Mouse (Mus musculus) heart, postnatal 0 days (tissue): ENCODE results near the gene Bcor. TPM values are rescaled to one million over a fixed set of nuclear protein-coding genes. Genes with fewer than 3 reads are reported as not detected.
A peak's percentile ranks its signal among the peaks of the same experiment; 100 is the strongest.

Experiments used
- ATAC-seq: fragments of 200-750 bp; cut with Nextera tagmentation; 2 replicates; pipeline ENCODE4 v1.8.0; 2017; ENCODE audit warnings: low read depth, moderate number of reproducible peaks, moderate library complexity; ENCODE audit not compliant: insufficient read depth
- DNase-seq: peaks from one replicate; pipeline ENCODE4 v3.0.0-alpha.2; 2016; ENCODE audit warnings: low spot score
- H3K27ac ChIP-seq: fragments of 300-500 bp; sonication (generic); 2 replicates; pipeline ENCODE4 v1.5.1; 2014; ENCODE audit warnings: low read depth, mild to moderate bottlenecking
- H3K27me3 ChIP-seq: fragments of 300-500 bp; sonication (generic); 2 replicates; pipeline ENCODE4 v1.6.1; 2014; ENCODE audit warnings: low read length, mixed read lengths; ENCODE audit not compliant: control insufficient read depth, insufficient read depth
- H3K36me3 ChIP-seq: fragments of 300-500 bp; sonication (generic); replicated peaks from 2 replicates; pipeline ENCODE4 v1.6.1; 2014; ENCODE audit warnings: low read length, mixed read lengths; ENCODE audit not compliant: control insufficient read depth, insufficient read depth
- H3K4me1 ChIP-seq: fragments of 300-500 bp; sonication (generic); 2 replicates; pipeline ENCODE4 v1.6.1; 2014; ENCODE audit warnings: antibody characterized with exemption; ENCODE audit not compliant: control insufficient read depth, insufficient read depth
- H3K4me2 ChIP-seq: fragments of 300-500 bp; sonication (generic); 2 replicates; pipeline ENCODE4 v1.6.1; 2014; ENCODE audit warnings: low read depth, mild to moderate bottlenecking, low read length, moderate library complexity
- H3K4me3 ChIP-seq: fragments of 300-500 bp; sonication (generic); 2 replicates; pipeline ENCODE4 v1.5.1; 2014; ENCODE audit warnings: low read depth, low read length
- H3K9ac ChIP-seq: fragments of 300-500 bp; sonication (generic); replicated peaks from 2 replicates; pipeline ENCODE4 v1.6.1; 2014; ENCODE audit warnings: low read depth, low read length, mixed read lengths
- H3K9me3 ChIP-seq: fragments of 300-500 bp; sonication (generic); replicated peaks from 2 replicates; pipeline ENCODE4 v1.6.1; 2016; ENCODE audit warnings: low read length; ENCODE audit not compliant: control insufficient read depth
- CTCF ChIP-seq: IDR thresholded peaks from 2 replicates; pipeline ENCODE4 v1.5.1; 2016; ENCODE audit warnings: antibody characterized with exemption, control low read depth, low read depth
- EP300 ChIP-seq: IDR thresholded peaks from 2 replicates; pipeline ENCODE4 v1.6.1; 2016; ENCODE audit warnings: antibody characterized with exemption, low read depth
- WGBS: fragments of 180-500 bp; shearing (Covaris S2); extraction: QIAGEN DNeasy Blood & Tissue Kit; methylation state at CpG from one replicate; pipeline ENCODE4 v1.1.7; 2014; 5-methylcytosine and 5-hydroxymethylcytosine counted together
- polyA plus RNA-seq: library from polyadenylated mRNA; unstranded; fragments of >200 nt; fragmentation: Nextera tagmentation; extraction: Ambion mirVana; gene quantifications from 2 replicates; pipeline ENCODE4 v1.2.1, GENCODE M21; 2015
- total RNA-seq: library from RNA; depleted of rRNA; stranded (reverse); fragments of >200 nt; gene quantifications from 2 replicates; pipeline ENCODE4 v1.2.3, GENCODE M21; 2014; ENCODE audit warnings: low replicate concordance

The Bcor gene
- total and polyA plus RNA-seq, 2 experiments from 2014 or later: 8.9 to 25.7 TPM

DNA sequence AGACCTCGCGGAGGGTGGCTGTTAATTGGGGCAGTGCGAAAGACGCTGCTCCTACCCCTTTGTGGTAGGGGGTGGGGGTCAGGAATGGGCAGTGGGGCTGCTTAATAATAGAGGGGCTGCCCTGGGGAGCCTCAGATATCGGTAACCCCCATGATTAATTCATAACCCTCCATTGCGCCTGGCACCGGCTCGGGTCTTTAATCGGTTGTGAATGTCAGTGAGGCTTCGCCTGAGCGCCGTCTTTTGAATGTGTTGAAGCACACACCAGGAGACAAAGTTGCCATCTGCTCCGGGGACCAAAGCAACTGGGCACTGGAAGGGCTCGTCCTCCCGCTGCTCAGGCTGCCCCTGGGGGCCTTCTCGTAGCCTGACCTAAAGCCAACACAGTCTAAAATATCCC is 158.8 kb downstream of the Bcor start:
- no peak for DNase-seq
- Histone ChIP-seq H3K9ac (no peak overlapping the region), H3K27ac (no peak overlapping the region), H3K36me3 (no peaks in the 10 kb centered on the region), H3K9me3 (no peaks in the 10 kb centered on the region), H3K4me3 (no peak overlapping the region), H3K4me2 (no peak overlapping the region), H3K27me3 (peaks cover 36% of the 10 kb centered on the region; the same call in 1 of the 2 replicates), H3K4me1 (no peaks in the 10 kb centered on the region)
- no peak for ATAC-seq
- WGBS: 54% methylated on average over 16 of the region's 16 CpGs
- TF ChIP-seq CTCF (no peak), EP300 (no peak)

DNA sequence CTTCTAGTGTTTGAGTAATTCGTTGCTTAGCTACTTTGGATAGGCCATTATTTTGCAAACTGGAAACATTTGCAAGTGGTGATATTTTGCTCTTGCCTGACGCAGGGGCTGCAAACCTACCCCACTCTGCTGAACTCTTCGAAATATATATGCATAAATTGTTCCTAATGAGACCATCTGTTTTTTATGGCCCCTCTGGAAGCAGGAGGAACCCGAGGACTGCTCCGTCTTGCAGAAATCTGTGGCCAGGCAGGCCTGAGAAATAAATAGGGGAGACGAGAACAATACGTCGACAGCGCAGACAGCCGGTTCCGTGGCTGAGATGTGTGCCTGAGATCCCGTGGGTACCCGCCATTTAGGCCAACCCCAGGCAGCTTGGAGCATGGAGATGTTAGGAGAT is 159.5 kb downstream of the Bcor start:
- TF ChIP-seq EP300: no peak
- no peak for TF ChIP-seq CTCF

DNA sequence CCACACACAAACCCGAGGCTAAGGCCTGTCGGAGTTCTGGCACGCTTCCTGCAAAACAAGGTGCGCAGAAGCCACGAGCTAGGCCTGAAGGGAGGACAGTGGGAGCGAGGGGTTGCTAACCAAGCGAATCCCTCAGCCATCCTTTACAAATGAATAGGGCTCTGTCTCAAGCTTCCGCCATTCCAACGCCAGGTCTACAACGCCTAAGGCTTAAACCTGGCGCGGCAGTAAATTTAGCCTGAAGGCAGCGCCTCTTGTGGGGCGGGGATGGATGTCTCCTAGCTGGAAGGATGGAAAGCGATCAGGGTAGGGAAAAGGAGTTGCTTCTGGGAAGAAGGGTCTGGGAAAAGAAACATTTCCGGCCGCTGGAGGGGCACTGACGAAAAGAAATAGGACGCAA is 160.2 kb downstream of the Bcor start:
- H3K4me3 ChIP-seq: no peak overlapping the region
- TF ChIP-seq CTCF: no peak
- TF ChIP-seq EP300: no peak
- no peaks in the 10 kb centered on the region for H3K9me3 ChIP-seq
- no peaks in the 10 kb centered on the region for H3K4me1 ChIP-seq
- H3K9ac ChIP-seq: no peak overlapping the region
- H3K36me3 ChIP-seq: no peaks in the 10 kb centered on the region
- H3K27me3 ChIP-seq: peaks cover 32% of the 10 kb centered on the region; the same call in 1 of the 2 replicates
- no peak for DNase-seq
- H3K27ac ChIP-seq: no peak overlapping the region
- H3K4me2 ChIP-seq: no peak overlapping the region
- ATAC-seq: no peak
- 56% methylated on average over 19 of the region's 19 CpGs for WGBS

More for the DNA sequence above, 159.5 kb downstream of the Bcor start:
- Histone ChIP-seq H3K9me3 (no peaks in the 10 kb centered on the region), H3K9ac (no peak overlapping the region), H3K4me1 (no peaks in the 10 kb centered on the region), H3K27ac (no peak overlapping the region), H3K4me3 (no peak overlapping the region), H3K36me3 (no peaks in the 10 kb centered on the region), H3K4me2 (no peak overlapping the region), H3K27me3 (peaks cover 34% of the 10 kb centered on the region; the same call in 1 of the 2 replicates)
- no peak for ATAC-seq
- DNase-seq: no peak
- 55% methylated on average over 13 of the region's 13 CpGs for WGBS

DNA sequence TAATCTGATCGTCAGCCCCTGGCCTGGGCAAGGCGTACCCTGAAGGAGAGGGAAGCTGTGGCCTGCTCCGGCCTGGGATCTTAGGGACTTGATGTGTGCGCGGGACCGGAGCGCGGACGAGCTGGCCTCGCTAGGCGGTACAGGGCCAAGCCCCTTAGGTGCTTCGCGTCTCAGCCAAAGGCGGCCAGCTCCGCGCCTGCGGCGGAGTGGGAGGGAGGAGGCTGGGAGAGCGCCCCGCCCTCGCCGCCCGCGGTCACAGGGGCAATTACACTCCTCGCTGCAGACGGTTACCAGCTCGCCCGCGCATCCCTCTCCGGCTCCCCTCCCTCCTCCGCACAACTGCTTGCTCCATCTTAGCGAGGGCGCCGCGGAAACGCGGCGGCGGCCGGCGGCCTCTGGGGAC is 161.2 kb downstream of the Bcor start:
- no peak overlapping the region for H3K27ac ChIP-seq
- TF ChIP-seq CTCF: no peak
- H3K9me3 ChIP-seq: no peaks in the 10 kb centered on the region
- 2% methylated on average over 25 of the region's 41 CpGs for WGBS
- H3K27me3 ChIP-seq: peaks cover 32% of the 10 kb centered on the region; the same call in 1 of the 2 replicates
- H3K4me2 ChIP-seq: peak overlapping the region; percentile 69
- peak overlapping the region; percentile 46 for H3K4me3 ChIP-seq
- peak; percentile 78 for ATAC-seq
- peak; percentile 56 for DNase-seq
- no peaks in the 10 kb centered on the region for H3K36me3 ChIP-seq
- H3K9ac ChIP-seq: 0 out of 2 replicates have a peak overlapping the region, but pooled peaks have one; percentile 26
- H3K4me1 ChIP-seq: no peaks in the 10 kb centered on the region

DNA sequence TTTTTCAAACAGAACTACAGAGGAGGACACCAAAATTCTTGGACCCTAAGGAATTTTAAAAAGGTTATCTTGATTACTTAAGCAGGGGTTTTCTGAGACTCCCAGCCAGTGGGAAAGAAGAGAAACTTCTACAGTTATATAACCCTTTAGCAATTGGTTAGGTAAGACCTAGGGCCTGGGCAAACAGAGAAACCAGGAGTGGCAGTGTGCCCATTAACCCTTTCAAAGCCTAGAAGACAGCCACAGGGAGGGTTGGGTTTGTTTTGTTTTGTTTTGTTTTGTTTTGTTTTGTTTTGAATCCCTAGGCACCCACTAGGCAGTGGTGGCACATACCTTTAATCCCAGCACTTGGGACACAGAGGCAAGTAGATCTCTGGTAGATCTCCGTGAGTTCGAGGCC is 163.3 kb downstream of the Bcor start:
- ATAC-seq (no peak), DNase-seq (no peak)
- TF ChIP-seq CTCF (no peak), EP300 (no peak)
- Histone ChIP-seq H3K36me3 (no peaks in the 10 kb centered on the region), H3K4me2 (no peak overlapping the region), H3K9ac (no peak overlapping the region), H3K4me3 (no peak overlapping the region), H3K9me3 (no peaks in the 10 kb centered on the region), H3K27ac (no peak overlapping the region), H3K27me3 (peaks cover 32% of the 10 kb centered on the region; the same call in 1 of the 2 replicates), H3K4me1 (no peaks in the 10 kb centered on the region)
- WGBS: 72% methylated on average over 2 of the region's 2 CpGs

DNA sequence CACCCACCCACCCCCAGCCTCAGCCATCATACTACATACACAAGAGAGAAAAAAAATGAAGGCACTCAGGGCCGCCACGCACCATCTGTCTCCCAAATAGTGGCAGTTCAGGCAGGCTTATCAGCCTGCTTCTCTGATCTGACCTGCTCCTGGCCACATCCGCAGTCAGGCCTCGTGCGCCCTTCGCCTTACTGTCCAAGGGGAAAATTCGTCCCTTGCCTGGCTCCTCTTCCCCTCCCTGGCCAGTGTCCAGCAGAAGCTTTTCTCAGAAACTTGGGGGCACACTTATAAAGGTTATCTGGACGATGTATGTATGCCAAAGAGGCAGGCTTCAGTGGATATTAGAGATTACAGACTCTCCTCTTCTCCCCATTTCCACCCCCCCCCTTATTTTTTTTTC is 163.7 kb downstream of the Bcor start:
- no peak for DNase-seq
- TF ChIP-seq EP300 (no peak), CTCF (no peak)
- no peak overlapping the region for H3K9ac ChIP-seq
- ATAC-seq: no peak
- no peak overlapping the region for H3K4me3 ChIP-seq
- no peaks in the 10 kb centered on the region for H3K9me3 ChIP-seq
- H3K27me3 ChIP-seq: peaks cover 28% of the 10 kb centered on the region; the same call in 1 of the 2 replicates
- H3K36me3 ChIP-seq: no peaks in the 10 kb centered on the region
- no peak overlapping the region for H3K4me2 ChIP-seq
- WGBS: 51% methylated on average over 8 of the region's 8 CpGs
- H3K27ac ChIP-seq: no peak overlapping the region
- no peaks in the 10 kb centered on the region for H3K4me1 ChIP-seq
